Mouse (Mus musculus) gastrocnemius, postnatal 4 days (tissue): Measurements from ENCODE around the gene Fchsd2. TPM values are rescaled to one million over a fixed set of nuclear protein-coding genes. Genes with fewer than 3 reads are reported as not detected.

Experiments
- total RNA-seq, 2 experiments: library from RNA; stranded (reverse); gene quantifications; 2 replicates each; pipeline ENCODE4 v1.2.3; 2021

Gene Fchsd2
- total RNA-seq, 2 experiments from 2014 or later, result 22.6 to 25.7 TPM

Other genes with a start within 250 kb of the Fchsd2 start
- gene Relt, start 229.4 kb upstream of the Fchsd2 start, total RNA-seq, result 10 to 100 TPM; 14.5 to 15.5 TPM
- 10 to 100 TPM; 40.4 to 43.6 TPM for gene Arhgef17, start 160.8 kb upstream of the Fchsd2 start, total RNA-seq
- 1 to 10 TPM; 5.8 to 7.4 TPM for gene P2ry6, start 118.2 kb upstream of the Fchsd2 start, total RNA-seq
- 10 to 100 TPM; 30.8 to 33.2 TPM for gene P2ry2, start 80.0 kb upstream of the Fchsd2 start, total RNA-seq
- gene Atg16l2, start 209.4 kb downstream of the Fchsd2 start, total RNA-seq, result 10 to 100 TPM in 1 of 2 experiments, 1 to 10 TPM in 1; 6.3 to 11.4 TPM
- 1 to 10 TPM; 5.9 to 9.0 TPM for gene Stard10, start 224.2 kb downstream of the Fchsd2 start, total RNA-seq